Comparison of ENCODE assay signal across 7 mouse cellular contexts in genomic region chr12:73964291-73965281, GRCm38 (mm10). TPM values are rescaled to one million over a fixed set of nuclear protein-coding genes. Genes with fewer than 3 reads are reported as not detected.
DNase-seq lines count a peak whose midpoint lies in the region; ATAC-seq and TF ChIP-seq lines count a peak whose summit lies in the region.

Gene Snapc1 (plus strand): TSS chr12:73964481.

- peaks cover 7% of the 10 kb centered on the region for H3K4me1 ChIP-seq in embryonic facial prominence, embryonic 10.5 days
- H3K4me1 ChIP-seq in intestine, postnatal 0 days (replicated peaks; ENCODE audit: control insufficient read depth, insufficient read depth, low read length), result 0 out of 2 replicates have a peak, but pooled peaks cover 3% of the 10 kb centered on the region
- peaks cover 10% of the 10 kb centered on the region for H3K4me1 ChIP-seq in midbrain, embryonic 12.5 days
- H3K4me1 ChIP-seq in small intestine, adult 2 months (ENCODE audit: control insufficient read depth, insufficient read depth, insufficient read length, low read length), result no peaks in the 10 kb centered on the region

- peak; percentile 98 for DNase-seq in adrenal gland, postnatal 10 days
- DNase-seq in embryonic facial prominence, embryonic 10.5 days (ENCODE audit: low spot score), result peak; percentile 97
- peak; percentile 60 for DNase-seq in gonadal fat pad, adult 2 months (ENCODE audit: low read depth)
- DNase-seq in left cerebral cortex, postnatal 4 days, result peak; percentile 97

- no peak for TF ChIP-seq CTCF in intestine, postnatal 0 days (IDR thresholded peaks at IDR 0.05; ENCODE audit: low read depth)
- TF ChIP-seq CTCF in small intestine, adult 2 months (IDR thresholded peaks at IDR 0.05; ENCODE audit: extremely low read depth, insufficient read length, insufficient replicate concordance, low read depth, low read length), result no peak

- intact Hi-C loops in left cerebral cortex, postnatal 4 days (cut with DNase I), result no loop called here

- WGBS in embryonic facial prominence, embryonic 10.5 days, result 2% methylated on average over 60 of the region's 60 CpGs
- WGBS in intestine, postnatal 0 days, result under 1% methylated on average over 60 of the region's 60 CpGs
- 2% methylated on average over 60 of the region's 60 CpGs for WGBS in midbrain, embryonic 12.5 days
- WGBS in small intestine, adult 2 months, result under 1% methylated on average over 60 of the region's 60 CpGs

- ATAC-seq in intestine, postnatal 0 days, result peak; percentile 100
- peak; percentile 100 for ATAC-seq in midbrain, embryonic 12.5 days (ENCODE audit: low FRiP score, low read depth)

- H3K36me3 ChIP-seq in embryonic facial prominence, embryonic 10.5 days (replicated peaks), result peaks cover 26% of the 10 kb centered on the region
- peaks cover 10% of the 10 kb centered on the region for H3K36me3 ChIP-seq in intestine, postnatal 0 days (ENCODE audit: control insufficient read depth, insufficient read depth)
- peaks cover 22% of the 10 kb centered on the region for H3K36me3 ChIP-seq in midbrain, embryonic 12.5 days
- H3K36me3 ChIP-seq in small intestine, adult 2 months (ENCODE audit: control insufficient read depth, insufficient read depth, low read length), result peaks cover 12% of the 10 kb centered on the region

- no peaks in the 10 kb centered on the region for H3K27me3 ChIP-seq in embryonic facial prominence, embryonic 10.5 days (replicated peaks; ENCODE audit: low read depth, poor library complexity, severe bottlenecking)
- H3K27me3 ChIP-seq in intestine, postnatal 0 days (replicated peaks; ENCODE audit: control insufficient read depth, insufficient read depth, low read length), result no peaks in the 10 kb centered on the region
- H3K27me3 ChIP-seq in midbrain, embryonic 12.5 days, result no peaks in the 10 kb centered on the region; the same call in 1 of the 2 replicates
- H3K27me3 ChIP-seq in small intestine, adult 2 months (ENCODE audit: control insufficient read depth, insufficient read depth, low read length), result no peaks in the 10 kb centered on the region

- TF ChIP-seq POLR2A in small intestine, adult 2 months (IDR thresholded peaks at IDR 0.05; ENCODE audit: low read depth, low read length), result peak; percentile 68

- H3K9me3 ChIP-seq in embryonic facial prominence, embryonic 10.5 days, result no peaks in the 10 kb centered on the region
- H3K9me3 ChIP-seq in intestine, postnatal 0 days (ENCODE audit: control insufficient read depth), result no peaks in the 10 kb centered on the region
- H3K9me3 ChIP-seq in midbrain, embryonic 12.5 days, result no peaks in the 10 kb centered on the region

- peak within 1 kb of the TSS; percentile 86 for H3K27ac ChIP-seq in embryonic facial prominence, embryonic 10.5 days (replicated peaks)
- peak within 1 kb of the TSS; percentile 64 for H3K27ac ChIP-seq in intestine, postnatal 0 days (ENCODE audit: low read depth, low read length)
- peak within 1 kb of the TSS; percentile 72 for H3K27ac ChIP-seq in midbrain, embryonic 12.5 days (replicated peaks)
- no peak within 1 kb of the TSS for H3K27ac ChIP-seq in small intestine, adult 2 months (ENCODE audit: insufficient read depth, low read depth, low read length)

- H3K4me2 ChIP-seq in intestine, postnatal 0 days (replicated peaks; ENCODE audit: low read depth), result peak within 1 kb of the TSS; percentile 88
- H3K4me2 ChIP-seq in midbrain, embryonic 12.5 days (replicated peaks), result peak within 1 kb of the TSS; percentile 79

- H3K9ac ChIP-seq in intestine, postnatal 0 days (ENCODE audit: low read depth, low read length), result peak within 1 kb of the TSS; percentile 78
- peak within 1 kb of the TSS; percentile 85 for H3K9ac ChIP-seq in midbrain, embryonic 12.5 days (replicated peaks)

- peak within 1 kb of the TSS; percentile 84 for H3K4me3 ChIP-seq in embryonic facial prominence, embryonic 10.5 days
- H3K4me3 ChIP-seq in intestine, postnatal 0 days (ENCODE audit: low read depth, low read length), result peak within 1 kb of the TSS; percentile 92
- peak within 1 kb of the TSS; percentile 89 for H3K4me3 ChIP-seq in midbrain, embryonic 12.5 days
- H3K4me3 ChIP-seq in small intestine, adult 2 months (ENCODE audit: low read depth, low read length), result peak within 1 kb of the TSS; percentile 68

RNA-seq across cellular contexts. Expression of gene Snapc1, which starts in this region (rescaled TPM):
- total RNA-seq in adrenal gland, postnatal 10 days (2021), result 10 to 100 TPM; 12.4 to 13.0 TPM
- 20.5 and 20.6 TPM in 2 replicates for polyA plus RNA-seq in embryonic facial prominence, embryonic 10.5 days (2016; fragmentation: Nextera tagmentation; extraction: Ambion mirVana)
- polyA plus RNA-seq in gonadal fat pad, adult 2 months (2012; rRNA removed), result 6.8 and 11.4 TPM in 2 replicates
- polyA plus RNA-seq in intestine, postnatal 0 days (2015; fragmentation: Nextera tagmentation; extraction: Ambion mirVana), result 5.7 and 6.7 TPM in 2 replicates
- total RNA-seq in left cerebral cortex, postnatal 4 days (2021), result 10 to 100 TPM; 31.6 to 37.1 TPM
- polyA plus RNA-seq in midbrain, embryonic 12.5 days (2016; fragmentation: Nextera tagmentation; extraction: Ambion mirVana), result 23.6 and 31.9 TPM in 2 replicates
- polyA plus RNA-seq in small intestine, adult 2 months (2012; rRNA removed), result 2.0 and 2.8 TPM in 2 replicates
